Mouse (Mus musculus) hindbrain, embryonic 15.5 days (tissue): Measurements from ENCODE around the gene Zfp507. TPM values are rescaled to one million over a fixed set of nuclear protein-coding genes. Genes with fewer than 3 reads are reported as not detected.

Source experiments
- ATAC-seq: fragments of 200-750 bp; cut with Nextera tagmentation; 2 replicates; pipeline ENCODE4 v1.8.0; 2017; ENCODE audit warnings: low read depth, moderate number of reproducible peaks, moderate TSS enrichment; ENCODE audit not compliant: low FRiP score
- H3K27ac ChIP-seq: fragments of 300-500 bp; sonication (generic); replicated peaks from 2 replicates; pipeline ENCODE4 v1.5.1; 2015; ENCODE audit warnings: mild to moderate bottlenecking, inconsistent platforms
- H3K27me3 ChIP-seq: fragments of 300-500 bp; sonication (generic); 2 replicates; pipeline ENCODE4 v1.6.1; 2015; ENCODE audit warnings: control low read depth, inconsistent platforms
- H3K36me3 ChIP-seq: fragments of 300-500 bp; sonication (generic); 2 replicates; pipeline ENCODE4 v1.6.1; 2015; ENCODE audit warnings: control low read depth, inconsistent platforms
- H3K4me1 ChIP-seq: fragments of 300-500 bp; sonication (generic); replicated peaks from 2 replicates; pipeline ENCODE4 v1.6.1; 2015; ENCODE audit warnings: control low read depth, inconsistent platforms
- H3K4me2 ChIP-seq: fragments of 300-500 bp; sonication (generic); 2 replicates; pipeline ENCODE4 v1.6.1; 2015; ENCODE audit warnings: moderate library complexity, mild to moderate bottlenecking, inconsistent platforms
- H3K4me3 ChIP-seq: fragments of 300-500 bp; sonication (generic); 2 replicates; pipeline ENCODE4 v1.5.1; 2015; ENCODE audit warnings: mild to moderate bottlenecking, inconsistent platforms
- H3K9ac ChIP-seq: fragments of 300-500 bp; sonication (generic); 2 replicates; pipeline ENCODE4 v1.6.1; 2015; ENCODE audit warnings: inconsistent platforms
- H3K9me3 ChIP-seq: fragments of 300-500 bp; sonication (generic); 2 replicates; pipeline ENCODE4 v1.6.1; 2016; ENCODE audit warnings: control low read depth, inconsistent platforms
- WGBS: fragments of 180-500 bp; shearing (Covaris S2); methylation state at CpG from one replicate; pipeline ENCODE4 v1.1.7; 2015; 5-methylcytosine and 5-hydroxymethylcytosine counted together
- polyA plus RNA-seq: library from polyadenylated mRNA; unstranded; fragments of >200 nt; fragmentation: Nextera tagmentation; extraction: Ambion mirVana; gene quantifications from 2 replicates; pipeline ENCODE4 v1.2.1, GENCODE M21; 2015

Gene Zfp507
- polyA plus RNA-seq, 1 experiment from 2014 or later, result 12.8 TPM

- Histone ChIP-seq H3K36me3 (no peaks in the 10 kb centered on the region), H3K27me3 (no peaks in the 10 kb centered on the region), H3K4me3 (no peak overlapping the region), H3K9me3 (no peaks in the 10 kb centered on the region), H3K27ac (no peak overlapping the region), H3K4me1 (no peaks in the 10 kb centered on the region), H3K9ac (no peak overlapping the region), H3K4me2 (no peak overlapping the region)
- ATAC-seq, result no peak; the same call in 1 of the 2 replicates
- 85% methylated on average over 11 of the region's 11 CpGs for WGBS
Measured at GRCm38 (mm10) chr7:35813306-35813705, 10.5 kb upstream of the Zfp507 start.

GRCm38 (mm10) chr7:35810736-35811135 lies 7.9 kb upstream of the Zfp507 start:
- Histone ChIP-seq H3K4me3 (no peak overlapping the region), H3K36me3 (no peaks in the 10 kb centered on the region), H3K9me3 (no peaks in the 10 kb centered on the region), H3K4me1 (no peaks in the 10 kb centered on the region), H3K27ac (0 out of 2 replicates have a peak overlapping the region, but pooled peaks have one; percentile 20), H3K9ac (no peak overlapping the region), H3K4me2 (no peak overlapping the region), H3K27me3 (no peaks in the 10 kb centered on the region)
- 50% methylated on average over 8 of the region's 8 CpGs for WGBS
- no peak for ATAC-seq

GRCm38 (mm10) chr7:35804206-35804605 lies 1.4 kb upstream of the Zfp507 start:
- Histone ChIP-seq H3K4me2 (no peak overlapping the region), H3K4me3 (no peak overlapping the region), H3K27ac (no peak overlapping the region), H3K9ac (no peak overlapping the region), H3K27me3 (no peaks in the 10 kb centered on the region), H3K36me3 (peaks cover 16% of the 10 kb centered on the region), H3K4me1 (peaks cover 22% of the 10 kb centered on the region), H3K9me3 (no peaks in the 10 kb centered on the region)
- 81% methylated on average over 10 of the region's 10 CpGs for WGBS
- ATAC-seq, result no peak

GRCm38 (mm10) chr7:35802201-35802905 lies 450 bp downstream of the Zfp507 start:
- peak overlapping the region; percentile 75 for H3K4me3 ChIP-seq
- no peaks in the 10 kb centered on the region for H3K9me3 ChIP-seq
- no peaks in the 10 kb centered on the region for H3K27me3 ChIP-seq
- ATAC-seq, result peak; percentile 91
- peak overlapping the region; percentile 85 for H3K4me2 ChIP-seq
- H3K27ac ChIP-seq, result peak overlapping the region; percentile 92
- H3K36me3 ChIP-seq, result peaks cover 25% of the 10 kb centered on the region
- H3K4me1 ChIP-seq, result peaks cover 22% of the 10 kb centered on the region
- under 1% methylated on average over 44 of the region's 49 CpGs for WGBS
- peak overlapping the region; percentile 94 for H3K9ac ChIP-seq

- Histone ChIP-seq H3K4me3 (no peak overlapping the region), H3K4me1 (peaks cover 13% of the 10 kb centered on the region), H3K36me3 (peaks cover 51% of the 10 kb centered on the region), H3K9ac (no peak overlapping the region), H3K27me3 (no peaks in the 10 kb centered on the region), H3K9me3 (no peaks in the 10 kb centered on the region), H3K4me2 (no peak overlapping the region), H3K27ac (no peak overlapping the region)
- 55% methylated on average over 7 of the region's 7 CpGs for WGBS
- ATAC-seq, result no peak
Measured at GRCm38 (mm10) chr7:35796123-35796522, 6.7 kb downstream of the Zfp507 start.

GRCm38 (mm10) chr7:35794145-35794664 lies 8.6 kb downstream of the Zfp507 start:
- no peak for ATAC-seq
- Histone ChIP-seq H3K27ac (no peak overlapping the region), H3K9me3 (no peaks in the 10 kb centered on the region), H3K9ac (no peak overlapping the region), H3K4me2 (no peak overlapping the region), H3K27me3 (no peaks in the 10 kb centered on the region), H3K4me1 (0 out of 2 replicates have a peak, but pooled peaks cover 6% of the 10 kb centered on the region), H3K4me3 (no peak overlapping the region), H3K36me3 (peaks cover 50% of the 10 kb centered on the region)
- WGBS, result 89% methylated on average over 12 of the region's 12 CpGs

- Histone ChIP-seq H3K9ac (no peak overlapping the region), H3K36me3 (peaks cover 50% of the 10 kb centered on the region), H3K4me1 (0 out of 2 replicates have a peak, but pooled peaks cover 6% of the 10 kb centered on the region), H3K4me2 (no peak overlapping the region), H3K27me3 (no peaks in the 10 kb centered on the region), H3K27ac (no peak overlapping the region), H3K4me3 (no peak overlapping the region), H3K9me3 (no peaks in the 10 kb centered on the region)
- ATAC-seq, result no peak
- WGBS, result 88% methylated on average over 12 of the region's 12 CpGs
Measured at GRCm38 (mm10) chr7:35792150-35792848, 10.5 kb downstream of the Zfp507 start.

GRCm38 (mm10) chr7:35790926-35791325 lies 11.9 kb downstream of the Zfp507 start:
- no peak overlapping the region for H3K27ac ChIP-seq
- H3K9me3 ChIP-seq, result no peaks in the 10 kb centered on the region
- H3K36me3 ChIP-seq, result peaks cover 59% of the 10 kb centered on the region

GRCm38 (mm10) chr7:35790201-35790600 lies 12.6 kb downstream of the Zfp507 start:
- Histone ChIP-seq H3K27me3 (no peaks in the 10 kb centered on the region), H3K36me3 (peaks cover 59% of the 10 kb centered on the region), H3K4me3 (no peak overlapping the region), H3K9me3 (no peaks in the 10 kb centered on the region), H3K9ac (no peak overlapping the region), H3K4me1 (no peaks in the 10 kb centered on the region), H3K27ac (no peak overlapping the region), H3K4me2 (no peak overlapping the region)
- no peak for ATAC-seq
- WGBS, result 73% methylated on average over 8 of the region's 8 CpGs

More at GRCm38 (mm10) chr7:35790926-35791325, 11.9 kb downstream of the Zfp507 start:
- no peaks in the 10 kb centered on the region for H3K27me3 ChIP-seq
- ATAC-seq, result no peak
- no peaks in the 10 kb centered on the region for H3K4me1 ChIP-seq
- no peak overlapping the region for H3K4me3 ChIP-seq
- H3K4me2 ChIP-seq, result no peak overlapping the region
- no peak overlapping the region for H3K9ac ChIP-seq
- 74% methylated on average over 8 of the region's 8 CpGs for WGBS

GRCm38 (mm10) chr7:35785579-35785978 lies 17.2 kb downstream of the Zfp507 start:
- H3K9ac ChIP-seq, result no peak overlapping the region
- 90% methylated on average over 4 of the region's 4 CpGs for WGBS
- no peak overlapping the region for H3K4me3 ChIP-seq
- no peak for ATAC-seq
- H3K9me3 ChIP-seq, result no peaks in the 10 kb centered on the region
- H3K4me1 ChIP-seq, result no peaks in the 10 kb centered on the region
- no peak overlapping the region for H3K4me2 ChIP-seq
- no peaks in the 10 kb centered on the region for H3K27me3 ChIP-seq
- H3K36me3 ChIP-seq, result peaks cover 41% of the 10 kb centered on the region
- no peak overlapping the region for H3K27ac ChIP-seq

- Histone ChIP-seq H3K4me2 (no peak overlapping the region), H3K36me3 (peaks cover 41% of the 10 kb centered on the region), H3K4me3 (no peak overlapping the region), H3K4me1 (no peaks in the 10 kb centered on the region), H3K27me3 (no peaks in the 10 kb centered on the region), H3K27ac (no peak overlapping the region), H3K9ac (no peak overlapping the region), H3K9me3 (no peaks in the 10 kb centered on the region)
- ATAC-seq, result no peak
Measured at GRCm38 (mm10) chr7:35782252-35782651, 20.6 kb downstream of the Zfp507 start.

- peaks cover 58% of the 10 kb centered on the region for H3K36me3 ChIP-seq
Measured at GRCm38 (mm10) chr7:35774127-35774526, 28.7 kb downstream of the Zfp507 start.

More at GRCm38 (mm10) chr7:35774127-35774526, 28.7 kb downstream of the Zfp507 start:
- H3K4me1 ChIP-seq, result no peaks in the 10 kb centered on the region
- H3K9ac ChIP-seq, result no peak overlapping the region
- H3K27me3 ChIP-seq, result no peaks in the 10 kb centered on the region
- H3K9me3 ChIP-seq, result no peaks in the 10 kb centered on the region
- H3K4me3 ChIP-seq, result no peak overlapping the region
- ATAC-seq, result no peak
- 95% methylated on average over 12 of the region's 12 CpGs for WGBS
- no peak overlapping the region for H3K27ac ChIP-seq
- no peak overlapping the region for H3K4me2 ChIP-seq
